Mouse (Mus musculus): ENCODE measurements around the gene Dhx57. TPM values are rescaled to one million over a fixed set of nuclear protein-coding genes. Genes with fewer than 3 reads are reported as not detected.
"Not testable (repeated sequence)": the region's sequence is repeated elsewhere in the genome, so short reads cannot be mapped to it uniquely, and the experiment has no call there.

The Dhx57 gene
- polyA plus RNA-seq, 1 experiment from 2014 or later = 16.6 TPM

GRCm38 (mm10) chr17:80243116-80243515 is 47.2 kb downstream of the Dhx57 start:
- no peak for DNase-seq (ENCODE audit: low spot score)
- 38% methylated on average over 13 of the region's 13 CpGs for WGBS
- peaks cover 97% of the 10 kb centered on the region for H3K36me3 ChIP-seq (ENCODE audit: control insufficient read depth, insufficient read depth, low read length)

DNA sequence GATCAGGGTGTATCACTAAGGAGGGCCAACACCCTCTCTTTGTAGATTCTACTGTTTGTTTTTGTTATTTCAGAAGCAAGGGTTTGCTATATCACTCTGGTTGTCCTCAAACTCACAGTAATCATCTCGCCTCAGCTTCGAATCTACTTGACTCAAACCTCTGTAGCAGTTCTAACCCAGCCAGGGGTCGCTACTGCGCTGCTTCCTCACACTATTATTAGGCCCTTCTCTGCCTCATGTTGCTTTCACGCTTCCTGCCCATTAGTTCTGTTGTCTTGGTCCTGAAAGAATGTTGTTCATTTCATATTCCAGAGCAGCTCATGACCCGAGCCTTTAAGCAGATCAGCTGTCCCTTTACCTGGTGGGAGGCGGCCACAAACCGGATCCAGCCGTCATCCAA is 48.7 kb downstream of the Dhx57 start:
- no peaks in the 10 kb centered on the region for H3K9me3 ChIP-seq (ENCODE audit: control insufficient read depth, low read length)
- ATAC-seq (replicated peaks; ENCODE audit: low FRiP score, low TSS enrichment, low read depth) = no peak
- H3K4me2 ChIP-seq (ENCODE audit: low read length) = no peak overlapping the region
- no peaks in the 10 kb centered on the region for H3K4me1 ChIP-seq (replicated peaks; ENCODE audit: control insufficient read depth, insufficient read depth, low read length)
- no peak overlapping the region for H3K27ac ChIP-seq (ENCODE audit: low read depth)
- WGBS = 81% methylated on average over 9 of the region's 9 CpGs
- DNase-seq (ENCODE audit: low spot score) = no peak
- no peaks in the 10 kb centered on the region for H3K27me3 ChIP-seq (replicated peaks; ENCODE audit: control insufficient read depth, insufficient read depth, low read length)
- peaks cover 92% of the 10 kb centered on the region for H3K36me3 ChIP-seq (ENCODE audit: control insufficient read depth, insufficient read depth, low read length)
- no peak overlapping the region for H3K4me3 ChIP-seq (ENCODE audit: low read depth, low read length)
- no peak overlapping the region for H3K9ac ChIP-seq (ENCODE audit: low read length)

More at GRCm38 (mm10) chr17:80243116-80243515, 47.2 kb downstream of the Dhx57 start:
- Histone ChIP-seq H3K4me3 (ENCODE audit: low read depth, low read length) (no peak overlapping the region), H3K9me3 (ENCODE audit: control insufficient read depth, low read length) (no peaks in the 10 kb centered on the region), H3K27me3 (replicated peaks; ENCODE audit: control insufficient read depth, insufficient read depth, low read length) (no peaks in the 10 kb centered on the region), H3K4me1 (replicated peaks; ENCODE audit: control insufficient read depth, insufficient read depth, low read length) (no peaks in the 10 kb centered on the region), H3K9ac (ENCODE audit: low read length) (no peak overlapping the region), H3K27ac (ENCODE audit: low read depth) (no peak overlapping the region), H3K4me2 (ENCODE audit: low read length) (no peak overlapping the region)
- ATAC-seq (replicated peaks; ENCODE audit: low FRiP score, low TSS enrichment, low read depth) = no peak

- Histone ChIP-seq H3K36me3 (ENCODE audit: control insufficient read depth, insufficient read depth, low read length) (peaks cover 52% of the 10 kb centered on the region), H3K27me3 (replicated peaks; ENCODE audit: control insufficient read depth, insufficient read depth, low read length) (no peaks in the 10 kb centered on the region), H3K27ac (ENCODE audit: low read depth) (no peak overlapping the region), H3K4me2 (ENCODE audit: low read length) (no peak overlapping the region), H3K4me3 (ENCODE audit: low read depth, low read length) (no peak overlapping the region), H3K4me1 (replicated peaks; ENCODE audit: control insufficient read depth, insufficient read depth, low read length) (no peaks in the 10 kb centered on the region), H3K9ac (ENCODE audit: low read length) (no peak overlapping the region), H3K9me3 (ENCODE audit: control insufficient read depth, low read length) (no peaks in the 10 kb centered on the region)
- no peak for DNase-seq (ENCODE audit: low spot score)
- 84% methylated on average over 5 of the region's 5 CpGs for WGBS
- ATAC-seq (replicated peaks; ENCODE audit: low FRiP score, low TSS enrichment, low read depth) = no peak
Observed at GRCm38 (mm10) chr17:80237475-80237874, 52.8 kb downstream of the Dhx57 start.

GRCm38 (mm10) chr17:80236805-80237204 is 53.5 kb downstream of the Dhx57 start:
- H3K27me3 ChIP-seq (replicated peaks; ENCODE audit: control insufficient read depth, insufficient read depth, low read length) = no peaks in the 10 kb centered on the region
- ATAC-seq (replicated peaks; ENCODE audit: low FRiP score, low TSS enrichment, low read depth) (no peak), DNase-seq (ENCODE audit: low spot score) (no peak)
- H3K36me3 ChIP-seq (ENCODE audit: control insufficient read depth, insufficient read depth, low read length) = peaks cover 45% of the 10 kb centered on the region
- H3K4me3 ChIP-seq (ENCODE audit: low read depth, low read length) = no peak overlapping the region
- no peaks in the 10 kb centered on the region for H3K4me1 ChIP-seq (replicated peaks; ENCODE audit: control insufficient read depth, insufficient read depth, low read length)
- H3K4me2 ChIP-seq (ENCODE audit: low read length) = no peak overlapping the region
- no peaks in the 10 kb centered on the region for H3K9me3 ChIP-seq (ENCODE audit: control insufficient read depth, low read length)
- WGBS = 86% methylated on average over 3 of the region's 3 CpGs
- no peak overlapping the region for H3K9ac ChIP-seq (ENCODE audit: low read length)
- H3K27ac ChIP-seq (ENCODE audit: low read depth) = no peak overlapping the region

GRCm38 (mm10) chr17:80235477-80235876 is 54.8 kb downstream of the Dhx57 start:
- H3K4me2 ChIP-seq (ENCODE audit: low read length) = no peak overlapping the region
- H3K9me3 ChIP-seq (ENCODE audit: control insufficient read depth, low read length) = no peaks in the 10 kb centered on the region
- DNase-seq (ENCODE audit: low spot score) (no peak), ATAC-seq (replicated peaks; ENCODE audit: low FRiP score, low TSS enrichment, low read depth) (no peak)
- no peak overlapping the region for H3K4me3 ChIP-seq (ENCODE audit: low read depth, low read length)
- H3K27ac ChIP-seq (ENCODE audit: low read depth) = no peak overlapping the region
- no peaks in the 10 kb centered on the region for H3K4me1 ChIP-seq (replicated peaks; ENCODE audit: control insufficient read depth, insufficient read depth, low read length)
- peaks cover 33% of the 10 kb centered on the region for H3K36me3 ChIP-seq (ENCODE audit: control insufficient read depth, insufficient read depth, low read length)
- H3K27me3 ChIP-seq (replicated peaks; ENCODE audit: control insufficient read depth, insufficient read depth, low read length) = no peaks in the 10 kb centered on the region
- WGBS = 76% methylated on average over 3 of the region's 3 CpGs
- H3K9ac ChIP-seq (ENCODE audit: low read length) = no peak overlapping the region

- Histone ChIP-seq H3K9me3 (ENCODE audit: control insufficient read depth, low read length) (no peaks in the 10 kb centered on the region), H3K4me1 (replicated peaks; ENCODE audit: control insufficient read depth, insufficient read depth, low read length) (no peaks in the 10 kb centered on the region), H3K27me3 (replicated peaks; ENCODE audit: control insufficient read depth, insufficient read depth, low read length) (no peaks in the 10 kb centered on the region), H3K36me3 (ENCODE audit: control insufficient read depth, insufficient read depth, low read length) (peaks cover 22% of the 10 kb centered on the region), H3K27ac (ENCODE audit: low read depth) (no peak overlapping the region), H3K9ac (ENCODE audit: low read length) (no peak overlapping the region), H3K4me2 (ENCODE audit: low read length) (no peak overlapping the region), H3K4me3 (ENCODE audit: low read depth, low read length) (no peak overlapping the region)
- 82% methylated on average over 7 of the region's 7 CpGs for WGBS
- DNase-seq (ENCODE audit: low spot score) (no peak), ATAC-seq (replicated peaks; ENCODE audit: low FRiP score, low TSS enrichment, low read depth) (no peak)
Observed at GRCm38 (mm10) chr17:80234376-80234775, 55.9 kb downstream of the Dhx57 start.

DNA sequence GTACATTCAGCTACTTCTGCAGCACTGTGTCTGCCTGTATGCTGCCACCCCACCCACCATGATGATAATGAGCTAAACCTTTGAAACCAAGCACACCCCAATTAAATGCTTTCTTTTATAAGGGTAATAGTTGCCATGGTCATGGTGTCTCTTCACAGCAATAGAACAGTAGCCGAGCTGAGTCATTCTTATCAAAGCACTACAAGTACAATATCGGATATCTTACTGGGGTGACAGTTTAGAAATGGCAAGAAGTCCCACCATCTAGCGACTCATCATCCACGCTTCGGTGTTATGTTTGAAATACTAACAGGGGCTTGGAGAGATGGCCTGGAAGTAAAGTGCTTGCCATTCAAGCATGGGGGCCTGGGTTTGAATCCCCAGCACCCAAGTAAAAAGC is 56.4 kb downstream of the Dhx57 start:
- Histone ChIP-seq H3K27ac (ENCODE audit: low read depth) (no peak overlapping the region), H3K27me3 (replicated peaks; ENCODE audit: control insufficient read depth, insufficient read depth, low read length) (no peaks in the 10 kb centered on the region), H3K4me2 (ENCODE audit: low read length) (no peak overlapping the region), H3K9me3 (ENCODE audit: control insufficient read depth, low read length) (no peaks in the 10 kb centered on the region), H3K4me3 (ENCODE audit: low read depth, low read length) (no peak overlapping the region), H3K4me1 (replicated peaks; ENCODE audit: control insufficient read depth, insufficient read depth, low read length) (no peaks in the 10 kb centered on the region), H3K36me3 (ENCODE audit: control insufficient read depth, insufficient read depth, low read length) (peaks cover 22% of the 10 kb centered on the region), H3K9ac (ENCODE audit: low read length) (no peak overlapping the region)
- 95% methylated on average over 5 of the region's 5 CpGs for WGBS
- DNase-seq (ENCODE audit: low spot score) (no peak), ATAC-seq (replicated peaks; ENCODE audit: low FRiP score, low TSS enrichment, low read depth) (no peak)

DNA sequence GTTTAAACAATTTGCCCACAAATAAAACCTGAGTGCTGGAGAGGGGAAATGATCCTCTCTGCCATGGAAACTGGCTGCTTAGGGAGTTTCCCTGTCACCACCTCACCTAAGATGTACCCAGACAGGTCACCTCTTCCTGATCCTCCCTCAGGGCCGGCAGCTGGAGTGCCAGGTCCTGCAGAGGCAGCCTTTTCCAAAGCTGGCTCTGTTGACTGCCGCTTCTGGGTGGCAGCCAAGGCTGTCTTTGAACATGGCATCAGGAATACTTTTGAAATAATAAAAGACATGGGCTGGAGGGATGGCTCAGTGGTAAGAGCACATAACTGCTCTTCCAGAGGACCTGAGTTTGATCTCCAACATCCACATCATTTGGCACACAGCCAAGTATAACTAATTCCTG is 60.9 kb downstream of the Dhx57 start:
- Histone ChIP-seq H3K27ac (ENCODE audit: low read depth) (no peak overlapping the region), H3K36me3 (ENCODE audit: control insufficient read depth, insufficient read depth, low read length) (peaks cover 12% of the 10 kb centered on the region; the same call in 1 of the 2 replicates), H3K9ac (ENCODE audit: low read length) (no peak overlapping the region), H3K4me2 (ENCODE audit: low read length) (no peak overlapping the region), H3K9me3 (ENCODE audit: control insufficient read depth, low read length) (no peaks in the 10 kb centered on the region), H3K27me3 (replicated peaks; ENCODE audit: control insufficient read depth, insufficient read depth, low read length) (no peaks in the 10 kb centered on the region), H3K4me1 (replicated peaks; ENCODE audit: control insufficient read depth, insufficient read depth, low read length) (0 out of 2 replicates have a peak, but pooled peaks cover 3% of the 10 kb centered on the region), H3K4me3 (ENCODE audit: low read depth, low read length) (no peak overlapping the region)
- DNase-seq (ENCODE audit: low spot score) (no peak), ATAC-seq (replicated peaks; ENCODE audit: low FRiP score, low TSS enrichment, low read depth) (no peak)
- WGBS = 78% methylated on average over 2 of the region's 2 CpGs

GRCm38 (mm10) chr17:80225142-80225541 is 65.1 kb downstream of the Dhx57 start:
- 44% methylated on average over 4 of the region's 5 CpGs for WGBS
- H3K9me3 ChIP-seq (ENCODE audit: control insufficient read depth, low read length); H3K27me3 ChIP-seq (replicated peaks; ENCODE audit: control insufficient read depth, insufficient read depth, low read length); H3K4me1 ChIP-seq (replicated peaks; ENCODE audit: control insufficient read depth, insufficient read depth, low read length); DNase-seq (ENCODE audit: low spot score); ATAC-seq (replicated peaks; ENCODE audit: low FRiP score, low TSS enrichment, low read depth): not testable (repeated sequence)
- peak overlapping the region; percentile 76 for H3K4me2 ChIP-seq (ENCODE audit: low read length)
- peaks cover 12% of the 10 kb centered on the region; the same call in 1 of the 2 replicates for H3K36me3 ChIP-seq (ENCODE audit: control insufficient read depth, insufficient read depth, low read length)
- peak overlapping the region; percentile 94 for H3K27ac ChIP-seq (ENCODE audit: low read depth)
- H3K9ac ChIP-seq (ENCODE audit: low read length) = peak overlapping the region; percentile 76
- peak overlapping the region; percentile 67 for H3K4me3 ChIP-seq (ENCODE audit: low read depth, low read length)
